Mouse (Mus musculus): Measurements from ENCODE around the gene Crtc3. TPM values are rescaled to one million over a fixed set of nuclear protein-coding genes. Genes with fewer than 3 reads are reported as not detected.

Gene Crtc3
- total and polyA plus RNA-seq, 3 experiments: 4.2 to 15.8 TPM; not detected in 1

- Histone ChIP-seq H3K4me3 (ENCODE audit: control insufficient read depth in 1 of 2, insufficient read depth in 1 of 2, low read depth in 2 of 2, low read length in 2 of 2) (no peak overlapping the region), H3K79me2 (ENCODE audit: control insufficient read depth, insufficient read depth, low read length, poor library complexity) (peaks cover 8% of the 10 kb centered on the region), H3K36me3 (ENCODE audit: control insufficient read depth in 1 of 2, insufficient read depth in 2 of 2, low read length in 2 of 2) (peaks cover 0 to 11% of the 10 kb centered on the region in 2 experiments; a peak in 2 of 4 replicates), H3K27ac (ENCODE audit: control insufficient read depth, low read depth, low read length) (no peak overlapping the region), H3K4me1 (ENCODE audit: control insufficient read depth in 1 of 2, insufficient read depth in 2 of 2, low read length in 2 of 2) (peaks cover 7 to 20% of the 10 kb centered on the region in 2 experiments), H3K9ac (ENCODE audit: control insufficient read depth, low read depth, low read length, poor library complexity, severe bottlenecking) (no peak overlapping the region), H3K27me3 (ENCODE audit: control insufficient read depth in 1 of 2, insufficient read depth in 2 of 2, low read length in 2 of 2) (no peaks in the 10 kb centered on the region), H3K9me3 (replicated peaks; ENCODE audit: insufficient read depth, low read length) (no peaks in the 10 kb centered on the region)
- no peak for DNase-seq (ENCODE audit: low read depth, low spot score)
- TF ChIP-seq JUND (IDR thresholded peaks at IDR 0.05; ENCODE audit: low read depth, low read length) (no peak), NRF1 (IDR thresholded peaks at IDR 0.05; ENCODE audit: insufficient read depth, low read depth, low read length, poor library complexity, severe bottlenecking) (no peak), TAL1 (IDR thresholded peaks at IDR 0.05; ENCODE audit: low read length) (no peak), SIN3A (IDR thresholded peaks at IDR 0.05; ENCODE audit: low read length) (no peak)
Measured at GRCm38 (mm10) chr7:80692472-80692871, 3.8 kb upstream of the Crtc3 start.

- Histone ChIP-seq H3K27me3 (ENCODE audit: control insufficient read depth in 1 of 2, insufficient read depth in 2 of 2, low read length in 2 of 2) (no peaks in the 10 kb centered on the region), H3K4me1 (ENCODE audit: control insufficient read depth in 1 of 2, insufficient read depth in 2 of 2, low read length in 2 of 2) (peaks cover 4 to 12% of the 10 kb centered on the region in 2 experiments), H3K36me3 (ENCODE audit: control insufficient read depth in 1 of 2, insufficient read depth in 2 of 2, low read length in 2 of 2) (peaks cover 0 to 14% of the 10 kb centered on the region in 2 experiments; a peak in 2 of 4 replicates), H3K4me3 (ENCODE audit: control insufficient read depth in 1 of 2, insufficient read depth in 1 of 2, low read depth in 2 of 2, low read length in 2 of 2) (no peak overlapping the region), H3K79me2 (ENCODE audit: control insufficient read depth, insufficient read depth, low read length, poor library complexity) (peaks cover 8% of the 10 kb centered on the region), H3K27ac (ENCODE audit: control insufficient read depth, low read depth, low read length) (no peak overlapping the region), H3K9me3 (replicated peaks; ENCODE audit: insufficient read depth, low read length) (no peaks in the 10 kb centered on the region), H3K9ac (ENCODE audit: control insufficient read depth, low read depth, low read length, poor library complexity, severe bottlenecking) (no peak overlapping the region)
- TF ChIP-seq MYC (IDR thresholded peaks at IDR 0.05; ENCODE audit: low read depth, low read length) (no peak), MEF2A (IDR thresholded peaks at IDR 0.05; ENCODE audit: extremely low read depth, insufficient replicate concordance, low read depth, low read length, poor library complexity, severe bottlenecking) (no peak), ZC3H11A (IDR thresholded peaks at IDR 0.05; ENCODE audit: low read depth, low read length) (no peak), HCFC1 (IDR thresholded peaks at IDR 0.05; ENCODE audit: low read depth, low read length) (no peak), GATA1 (IDR thresholded peaks at IDR 0.05; ENCODE audit: low read depth, low read length) (no peak), TAL1 (IDR thresholded peaks at IDR 0.05; ENCODE audit: low read length) (no peak), E2F4 (IDR thresholded peaks at IDR 0.05; ENCODE audit: borderline replicate concordance, low read depth, low read length) (no peak), TCF12 (IDR thresholded peaks at IDR 0.05; ENCODE audit: low read depth, low read length) (no peak), MXI1 (IDR thresholded peaks at IDR 0.05; ENCODE audit: low read depth, low read length) (no peak), MAFK (IDR thresholded peaks at IDR 0.05; ENCODE audit: borderline replicate concordance, low read depth, low read length) (no peak), NELFE (IDR thresholded peaks at IDR 0.05; ENCODE audit: low read depth, low read length) (no peak), SIN3A (IDR thresholded peaks at IDR 0.05; ENCODE audit: low read length) (no peak)
- DNase-seq (ENCODE audit: low read depth, low spot score): no peak
Measured at GRCm38 (mm10) chr7:80691131-80691530, 2.5 kb upstream of the Crtc3 start.

GRCm38 (mm10) chr7:80689221-80689591 is 529 bp upstream of the Crtc3 start:
- Histone ChIP-seq H3K4me3 (ENCODE audit: control insufficient read depth in 1 of 2, insufficient read depth in 1 of 2, low read depth in 2 of 2, low read length in 2 of 2) (peak overlapping the region; percentile 69 to 89), H3K4me1 (ENCODE audit: control insufficient read depth in 1 of 2, insufficient read depth in 2 of 2, low read length in 2 of 2) (peaks cover 8 to 21% of the 10 kb centered on the region in 2 experiments), H3K9ac (ENCODE audit: control insufficient read depth, low read depth, low read length, poor library complexity, severe bottlenecking) (peak overlapping the region; percentile 86), H3K27ac (ENCODE audit: control insufficient read depth, low read depth, low read length) (peak overlapping the region; percentile 85), H3K9me3 (replicated peaks; ENCODE audit: insufficient read depth, low read length) (no peaks in the 10 kb centered on the region), H3K79me2 (ENCODE audit: control insufficient read depth, insufficient read depth, low read length, poor library complexity) (peaks cover 10% of the 10 kb centered on the region), H3K27me3 (ENCODE audit: control insufficient read depth in 1 of 2, insufficient read depth in 2 of 2, low read length in 2 of 2) (no peaks in the 10 kb centered on the region), H3K36me3 (ENCODE audit: control insufficient read depth in 1 of 2, insufficient read depth in 2 of 2, low read length in 2 of 2) (peaks cover 0 to 18% of the 10 kb centered on the region in 2 experiments; a peak in 2 of 4 replicates)
- TF ChIP-seq GATA1 (IDR thresholded peaks at IDR 0.05; ENCODE audit: low read depth, low read length): 0 out of 2 replicates have a peak, but pooled peaks have one; percentile 37
- TF ChIP-seq BHLHE40 (IDR thresholded peaks at IDR 0.05; ENCODE audit: borderline replicate concordance, low read depth, low read length): no peak
- TF ChIP-seq EP300 (IDR thresholded peaks at IDR 0.05; ENCODE audit: low read depth in 1 of 2, low read length in 2 of 2): no peak
- no peak for TF ChIP-seq ZMIZ1 (IDR thresholded peaks at IDR 0.05; ENCODE audit: low read depth, low read length)
- TF ChIP-seq CTCF (IDR thresholded peaks at IDR 0.05 in 2 of 3, conservative IDR thresholded peaks at IDR 0.05 in 1 of 3; ENCODE audit: control insufficient read depth in 1 of 3, insufficient read depth in 1 of 3, low read depth in 2 of 3, low read length in 3 of 3, poor library complexity in 1 of 3, severe bottlenecking in 1 of 3): no peak
- no peak for TF ChIP-seq POLR2AphosphoS2 (IDR thresholded peaks at IDR 0.05; ENCODE audit: low read length)
- no peak for TF ChIP-seq MYB (IDR thresholded peaks at IDR 0.05; ENCODE audit: low read depth, low read length)
- TF ChIP-seq NELFE (IDR thresholded peaks at IDR 0.05; ENCODE audit: low read depth, low read length): no peak
- TF ChIP-seq MEF2A (IDR thresholded peaks at IDR 0.05; ENCODE audit: extremely low read depth, insufficient replicate concordance, low read depth, low read length, poor library complexity, severe bottlenecking): no peak
- no peak for TF ChIP-seq JUND (IDR thresholded peaks at IDR 0.05; ENCODE audit: low read depth, low read length)
- TF ChIP-seq GABPA (IDR thresholded peaks at IDR 0.05; ENCODE audit: low read depth, low read length): no peak
- TF ChIP-seq ZC3H11A (IDR thresholded peaks at IDR 0.05; ENCODE audit: low read depth, low read length): no peak
- TF ChIP-seq USF1 (IDR thresholded peaks at IDR 0.05; ENCODE audit: low read depth, low read length): no peak
- 0 out of 2 replicates have a peak, but pooled peaks have one; percentile 7 for TF ChIP-seq TBP (IDR thresholded peaks at IDR 0.05; ENCODE audit: low read depth, low read length)
- no peak for TF ChIP-seq MAZ (IDR thresholded peaks at IDR 0.05; ENCODE audit: low read depth, low read length)
- DNase-seq (ENCODE audit: low read depth, low spot score): peak; percentile 74
